Mouse (Mus musculus) embryonic facial prominence, embryonic 11.5 days (tissue): ENCODE measurements around the gene Nat8f5. TPM values are rescaled to one million over a fixed set of nuclear protein-coding genes. Genes with fewer than 3 reads are reported as not detected.
"Not testable (repeated sequence)": the region's sequence is repeated elsewhere in the genome, so short reads cannot be mapped to it uniquely, and the experiment has no call there.

Experiments
- ATAC-seq: fragments of 200-750 bp; cut with Nextera tagmentation; replicated peaks from 2 replicates; pipeline ENCODE4 v1.8.0; 2017; ENCODE audit warnings: low read depth; ENCODE audit not compliant: insufficient number of reproducible peaks, low FRiP score, low TSS enrichment
- DNase-seq: peaks from one replicate; pipeline ENCODE4 v3.0.0-alpha.2; 2015; ENCODE audit warnings: low spot score
- H3K27ac ChIP-seq: fragments of 300-500 bp; sonication (generic); replicated peaks from 2 replicates; pipeline ENCODE4 v1.5.1; 2014; ENCODE audit warnings: mild to moderate bottlenecking, low read depth, low read length, control low read depth
- H3K27me3 ChIP-seq: fragments of 300-500 bp; sonication (generic); 2 replicates; pipeline ENCODE4 v1.6.1; 2014; ENCODE audit warnings: mild to moderate bottlenecking, low read length, moderate library complexity, mixed read lengths; ENCODE audit not compliant: control insufficient read depth, insufficient read depth
- H3K36me3 ChIP-seq: fragments of 300-500 bp; sonication (generic); replicated peaks from 2 replicates; pipeline ENCODE4 v1.6.1; 2014; ENCODE audit warnings: low read depth, mild to moderate bottlenecking, low read length, moderate library complexity, mixed read lengths; ENCODE audit not compliant: control insufficient read depth, insufficient read depth
- H3K4me1 ChIP-seq: fragments of 300-500 bp; sonication (generic); 2 replicates; pipeline ENCODE4 v1.6.1; 2014; ENCODE audit warnings: low read length, mixed read lengths; ENCODE audit not compliant: control insufficient read depth, insufficient read depth
- H3K4me2 ChIP-seq: fragments of 300-500 bp; sonication (generic); 2 replicates; pipeline ENCODE4 v1.6.1; 2014; ENCODE audit warnings: low read depth, mild to moderate bottlenecking, control low read depth, low read length, moderate library complexity
- H3K4me3 ChIP-seq: fragments of 300-500 bp; sonication (generic); 2 replicates; pipeline ENCODE4 v1.5.1; 2014; ENCODE audit warnings: low read depth, low read length, control low read depth
- H3K9ac ChIP-seq: fragments of 300-500 bp; sonication (generic); replicated peaks from 2 replicates; pipeline ENCODE4 v1.6.1; 2014; ENCODE audit warnings: mild to moderate bottlenecking, control low read depth, low read length
- H3K9me3 ChIP-seq: fragments of 300-500 bp; sonication (generic); replicated peaks from 2 replicates; pipeline ENCODE4 v1.6.1; 2016; ENCODE audit warnings: mild to moderate bottlenecking, low read length, inconsistent platforms, mixed read lengths; ENCODE audit not compliant: control insufficient read depth
- WGBS: fragments of 180-500 bp; shearing (Covaris S2); extraction: QIAGEN DNeasy Blood & Tissue Kit; methylation state at CpG from one replicate; pipeline ENCODE4 v1.1.7; 2014; 5-methylcytosine and 5-hydroxymethylcytosine counted together
- polyA plus RNA-seq: library from polyadenylated mRNA; unstranded; fragments of >200 nt; fragmentation: Nextera tagmentation; extraction: Ambion mirVana; gene quantifications from 2 replicates; pipeline ENCODE4 v1.2.1, GENCODE M21; 2014

Nat8f5 gene
- not detected in 2 replicates for polyA plus RNA-seq

DNA sequence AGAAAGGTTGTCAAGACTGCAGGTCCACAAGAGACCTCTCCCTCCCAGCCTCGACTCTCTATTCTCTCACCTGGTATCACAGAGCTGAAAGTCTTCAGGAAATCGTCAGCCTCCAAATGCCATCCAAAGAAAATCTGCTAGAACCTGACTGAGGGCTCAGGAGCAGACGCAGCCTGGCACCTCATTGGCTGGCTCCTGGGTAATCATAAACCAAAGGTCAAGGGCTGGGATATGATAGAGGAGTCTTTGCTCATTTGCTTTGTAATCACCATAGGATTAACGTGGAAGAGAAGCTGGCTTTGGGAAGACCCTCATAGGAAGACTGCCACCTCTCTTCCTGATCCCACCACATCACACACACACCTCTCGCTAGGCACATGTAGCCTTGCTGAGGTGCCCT, at the start of gene Nat8f5, which contains the start of gene Nat8f6:
Gene Nat8f5 (minus strand): TSS at position 136 of the 400 bp plus-strand sequence.
Gene Nat8f6 (minus strand): TSS at position 118 of the 400 bp plus-strand sequence.
- Histone ChIP-seq H3K4me3 (no peak within 1 kb of the TSS), H3K27ac (no peak within 1 kb of the TSS), H3K9ac (no peak within 1 kb of the TSS), H3K4me1 (no peaks in the 10 kb centered on the region), H3K4me2 (no peak within 1 kb of the TSS), H3K36me3 (no peaks in the 10 kb centered on the region), H3K27me3 (no peaks in the 10 kb centered on the region), H3K9me3 (no peaks in the 10 kb centered on the region)
- DNase-seq (no peak), ATAC-seq (no peak)
- WGBS, result 88% methylated on average over 5 of the region's 5 CpGs

DNA sequence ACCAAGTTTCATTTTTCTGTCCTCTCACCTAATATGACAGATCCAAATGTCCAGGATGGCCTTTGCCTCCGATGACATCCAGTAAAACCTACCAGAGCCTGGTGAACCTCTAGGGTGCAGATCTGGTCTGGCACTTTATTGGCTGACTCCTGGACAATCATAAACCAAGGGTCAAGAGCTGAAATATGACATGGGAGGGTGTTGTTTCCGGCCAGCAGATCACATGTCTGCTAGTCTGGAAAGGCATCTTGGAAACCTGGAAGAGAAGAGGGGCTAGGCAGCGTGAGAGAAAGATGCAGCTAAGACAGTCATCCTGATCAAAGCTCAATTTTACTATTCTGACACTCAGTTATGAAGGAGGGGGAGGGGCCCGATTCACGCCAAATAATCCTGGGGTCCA, 48.2 kb upstream of the Nat8f5 start, which contains the start of gene Nat8f2:
Gene Nat8f2 (minus strand): TSS at position 153 of the 400 bp plus-strand sequence.
- not testable (repeated sequence) for H3K4me1 ChIP-seq, H3K4me2 ChIP-seq, DNase-seq, H3K36me3 ChIP-seq, H3K9me3 ChIP-seq, H3K27me3 ChIP-seq, ATAC-seq, H3K4me3 ChIP-seq, H3K27ac ChIP-seq, H3K9ac ChIP-seq
- 88% methylated on average over 5 of the region's 5 CpGs for WGBS

DNA sequence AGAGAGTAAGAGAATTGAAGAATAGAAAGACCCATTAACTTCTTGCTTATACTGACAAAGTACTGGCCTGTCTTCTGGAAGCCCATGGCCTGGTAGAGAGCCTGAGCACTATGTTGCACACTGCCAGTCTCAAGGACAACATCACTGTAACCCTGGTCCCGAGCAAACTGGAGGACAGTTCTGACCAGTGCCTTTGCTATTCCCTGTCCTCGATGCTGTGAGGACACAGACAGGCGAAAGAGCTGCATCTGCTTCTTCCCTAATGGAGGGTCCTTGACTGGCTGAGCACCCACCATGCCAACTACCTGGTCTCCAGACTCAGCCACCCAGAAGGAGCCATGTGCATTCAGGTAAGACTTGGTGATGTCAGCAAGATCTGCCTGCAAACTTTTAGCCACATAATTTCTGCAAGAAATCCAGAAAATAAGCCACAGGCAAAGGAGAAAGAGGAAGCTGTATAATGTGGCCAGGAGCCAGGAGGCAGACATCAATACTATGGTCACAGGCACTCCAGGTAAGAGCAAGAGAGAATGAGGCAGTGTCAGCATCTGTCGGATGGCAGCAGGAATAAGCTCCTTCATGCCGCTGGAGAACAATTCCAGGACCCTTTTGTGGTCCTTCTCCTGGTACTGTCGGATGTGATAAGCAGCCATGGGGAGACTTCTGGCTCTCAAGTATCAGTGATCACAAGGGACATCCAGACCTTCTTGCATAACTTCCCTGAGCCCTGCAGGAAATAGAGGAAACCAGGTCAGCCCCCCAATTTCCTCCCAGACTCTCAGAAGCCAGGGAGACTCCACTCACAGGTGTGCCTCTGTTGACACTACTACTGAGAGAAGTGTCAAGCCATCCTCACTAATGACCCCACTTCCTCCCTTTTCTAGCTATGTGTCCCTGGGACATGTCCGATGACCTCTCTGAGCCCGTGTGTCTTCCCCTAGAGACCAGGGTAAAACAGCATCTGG, 47.2 kb upstream of the Nat8f5 start:
- no peaks in the 10 kb centered on the region for H3K36me3 ChIP-seq
- DNase-seq (no peak), ATAC-seq (no peak)
- H3K27ac ChIP-seq, result no peak overlapping the region
- WGBS, result 68% methylated on average over 8 of the region's 8 CpGs
- no peak overlapping the region for H3K4me3 ChIP-seq
- H3K4me1 ChIP-seq, result no peaks in the 10 kb centered on the region
- H3K9ac ChIP-seq, result no peak overlapping the region
- no peak overlapping the region for H3K4me2 ChIP-seq
- no peaks in the 10 kb centered on the region for H3K27me3 ChIP-seq
- H3K9me3 ChIP-seq, result no peaks in the 10 kb centered on the region

DNA sequence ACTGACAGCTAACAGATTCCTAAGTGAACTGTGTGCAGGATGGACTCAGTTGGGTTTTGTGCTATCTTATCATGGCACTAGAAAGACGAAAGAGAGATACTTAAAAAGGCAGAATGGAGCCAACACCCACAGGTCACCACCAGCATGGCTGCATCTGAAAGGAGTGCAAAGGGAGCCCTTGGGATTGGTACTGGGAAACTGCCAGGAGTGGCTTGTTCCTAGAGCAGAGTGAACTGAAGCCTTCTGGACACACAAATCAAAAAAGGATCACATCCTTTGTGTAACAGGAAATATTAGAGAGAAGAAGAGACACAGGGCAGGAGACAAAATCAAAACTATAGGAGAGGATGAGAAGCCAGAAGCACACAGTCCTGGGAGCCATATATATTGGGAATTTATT, 46.2 kb upstream of the Nat8f5 start:
- H3K27me3 ChIP-seq, H3K9me3 ChIP-seq, DNase-seq, H3K4me1 ChIP-seq, H3K27ac ChIP-seq, H3K9ac ChIP-seq, H3K36me3 ChIP-seq, H3K4me2 ChIP-seq, H3K4me3 ChIP-seq, ATAC-seq: not testable (repeated sequence)
- WGBS, result 75% methylated on average over 1 of the region's 1 CpGs

DNA sequence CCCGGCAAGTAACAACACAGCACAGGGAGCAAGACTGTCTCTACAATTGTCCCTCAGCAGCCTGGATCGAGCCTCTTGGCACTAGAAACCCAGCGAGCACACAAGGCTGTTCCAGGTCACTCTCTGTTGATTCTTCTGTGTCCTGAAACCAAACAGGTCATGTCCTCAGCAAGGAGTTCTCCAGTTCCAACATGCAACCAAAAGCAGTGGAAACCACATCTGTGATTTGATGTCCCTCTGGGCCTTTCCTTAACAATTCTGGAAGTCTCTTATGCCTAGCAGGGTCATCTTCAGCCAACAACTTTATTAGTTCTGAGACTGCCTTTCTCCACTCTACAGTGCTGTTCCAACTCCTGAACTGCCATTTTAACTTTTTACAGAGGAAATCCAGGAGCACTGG, 45.4 kb upstream of the Nat8f5 start:
- not testable (repeated sequence) for H3K9me3 ChIP-seq, H3K36me3 ChIP-seq, ATAC-seq, H3K9ac ChIP-seq, H3K4me3 ChIP-seq, H3K4me2 ChIP-seq, H3K27me3 ChIP-seq, DNase-seq, H3K27ac ChIP-seq, H3K4me1 ChIP-seq
- 90% methylated on average over 3 of the region's 3 CpGs for WGBS

DNA sequence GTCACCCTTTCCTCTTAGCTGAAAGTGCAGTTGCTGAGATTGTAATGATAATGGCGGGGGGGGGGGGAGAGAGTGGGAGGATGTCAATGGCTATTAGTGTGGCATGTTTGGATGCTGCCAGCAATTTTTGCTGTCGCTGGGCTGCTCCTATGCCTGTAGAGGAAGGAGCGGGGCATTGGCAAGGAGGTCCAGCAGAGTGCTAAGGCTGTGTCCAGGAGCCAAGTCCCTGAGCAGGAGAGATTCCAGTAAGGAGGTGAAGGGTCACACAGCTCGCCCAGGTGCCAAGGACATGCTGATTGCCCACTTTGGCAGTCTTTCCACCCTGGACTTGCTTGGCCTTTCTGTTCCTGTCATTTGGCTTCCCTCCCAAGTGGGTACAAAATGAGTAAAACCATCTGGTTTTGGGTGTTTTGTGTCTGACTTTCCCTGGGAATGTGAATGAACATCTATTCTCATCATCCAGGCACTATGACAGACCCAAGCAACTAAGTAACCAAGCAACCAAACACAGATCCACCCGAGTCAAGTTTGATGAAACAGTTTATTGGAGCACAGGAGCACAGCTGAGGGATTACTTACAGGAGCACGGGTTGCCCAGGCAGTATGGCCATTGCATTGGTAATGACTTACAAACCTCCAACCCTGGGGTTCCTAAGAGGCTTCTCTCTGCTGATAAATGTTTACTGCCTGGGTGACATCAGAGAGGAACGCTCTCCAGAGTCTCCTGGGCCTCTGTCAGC, 44.3 kb upstream of the Nat8f5 start:
- not testable (repeated sequence) for H3K27me3 ChIP-seq, DNase-seq, H3K27ac ChIP-seq, H3K4me1 ChIP-seq, H3K4me3 ChIP-seq, H3K9me3 ChIP-seq, ATAC-seq, H3K9ac ChIP-seq, H3K36me3 ChIP-seq, H3K4me2 ChIP-seq
- WGBS, result 84% methylated on average over 6 of the region's 7 CpGs

DNA sequence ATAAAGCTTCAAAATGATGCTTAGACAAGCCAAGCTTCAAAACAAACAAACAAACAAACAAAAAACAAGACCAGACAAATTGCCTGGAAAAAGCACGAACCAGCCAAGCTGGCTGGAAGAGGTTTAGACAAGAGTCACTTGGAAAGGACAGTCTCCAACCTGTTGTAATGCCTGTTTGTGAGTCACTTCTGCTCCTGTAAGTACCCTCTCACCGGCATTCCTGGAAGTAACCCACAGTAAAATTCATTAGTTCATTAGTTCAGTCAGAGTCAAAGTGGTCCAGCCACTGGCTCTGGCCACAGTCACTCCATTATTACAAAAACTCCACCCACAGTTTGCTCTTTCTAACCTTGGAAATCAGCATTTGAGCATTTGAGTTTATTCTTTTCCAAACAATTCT, 43.1 kb upstream of the Nat8f5 start:
- no peaks in the 10 kb centered on the region for H3K9me3 ChIP-seq
- no peaks in the 10 kb centered on the region for H3K27me3 ChIP-seq
- 96% methylated on average over 2 of the region's 2 CpGs for WGBS
- no peak overlapping the region for H3K27ac ChIP-seq
- no peaks in the 10 kb centered on the region for H3K36me3 ChIP-seq
- H3K9ac ChIP-seq, result no peak overlapping the region
- H3K4me1 ChIP-seq, result no peaks in the 10 kb centered on the region
- H3K4me3 ChIP-seq, result no peak overlapping the region
- no peak for DNase-seq
- no peak for ATAC-seq
- H3K4me2 ChIP-seq, result no peak overlapping the region

DNA sequence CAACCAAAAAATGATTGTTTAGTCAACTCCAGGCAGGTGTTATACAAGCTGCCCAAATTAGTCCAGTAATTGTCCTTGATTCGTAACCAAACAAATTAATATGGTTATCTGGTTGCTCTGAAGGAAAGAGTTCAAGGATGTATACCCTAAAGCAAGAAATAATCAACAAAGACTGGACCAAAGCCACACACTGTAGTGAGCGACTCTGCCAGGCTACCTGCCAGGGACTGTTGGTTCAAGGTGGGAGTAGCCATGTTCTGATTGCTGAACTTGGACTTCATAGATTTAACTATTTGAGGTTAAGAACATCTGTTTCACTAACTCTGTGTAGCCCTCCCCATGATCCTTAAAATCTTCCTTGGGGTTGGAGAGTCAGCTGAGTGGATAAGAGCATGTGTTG, 42.4 kb upstream of the Nat8f5 start:
- no peak for ATAC-seq
- DNase-seq, result no peak
- Histone ChIP-seq H3K27me3 (no peaks in the 10 kb centered on the region), H3K36me3 (no peaks in the 10 kb centered on the region), H3K9ac (no peak overlapping the region), H3K4me3 (no peak overlapping the region), H3K4me1 (no peaks in the 10 kb centered on the region), H3K9me3 (no peaks in the 10 kb centered on the region), H3K4me2 (no peak overlapping the region), H3K27ac (no peak overlapping the region)
- 79% methylated on average over 2 of the region's 2 CpGs for WGBS
